Mouse (Mus musculus) liver, postnatal 0 days (tissue): ENCODE results near the gene Rb1.

Experiments
- CTCF ChIP-seq: sonication (generic); IDR thresholded peaks from 2 replicates; pipeline ENCODE4 v1.5.1; 2016; ENCODE audit warnings: antibody characterized with exemption, low read depth
- EP300 ChIP-seq: IDR thresholded peaks from 2 replicates; pipeline ENCODE4 v1.6.1; 2016; ENCODE audit warnings: antibody characterized with exemption, low read depth, mild to moderate bottlenecking

DNA sequence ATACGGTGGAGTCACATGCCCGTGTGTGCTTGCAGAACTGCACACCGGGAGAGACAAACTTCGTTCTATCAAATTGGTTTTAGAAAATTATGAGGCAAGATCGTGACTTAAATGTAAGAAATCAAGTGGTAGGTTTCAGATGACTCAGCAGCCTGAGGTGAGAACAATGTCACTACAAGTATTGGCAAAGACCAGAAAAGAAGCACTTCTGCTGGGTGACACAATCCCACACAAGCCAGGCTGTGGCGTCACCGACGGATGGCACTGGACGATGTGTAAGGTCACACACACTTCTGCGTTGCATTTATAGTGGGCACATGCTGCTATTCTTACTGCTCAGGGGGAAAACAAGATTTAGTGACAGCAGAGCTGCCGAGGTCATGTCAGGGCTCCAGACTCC is 38.2 kb upstream of the Rb1 start:
- TF ChIP-seq CTCF, result no peak
- no peak for TF ChIP-seq EP300
